Mouse (Mus musculus): ENCODE results near the gene Capn11. TPM values are rescaled to one million over a fixed set of nuclear protein-coding genes. Genes with fewer than 3 reads are reported as not detected.

Gene Capn11
- total and polyA plus RNA-seq, 2 experiments from 2014 or later, result 0.14 to 0.42 TPM

DNA sequence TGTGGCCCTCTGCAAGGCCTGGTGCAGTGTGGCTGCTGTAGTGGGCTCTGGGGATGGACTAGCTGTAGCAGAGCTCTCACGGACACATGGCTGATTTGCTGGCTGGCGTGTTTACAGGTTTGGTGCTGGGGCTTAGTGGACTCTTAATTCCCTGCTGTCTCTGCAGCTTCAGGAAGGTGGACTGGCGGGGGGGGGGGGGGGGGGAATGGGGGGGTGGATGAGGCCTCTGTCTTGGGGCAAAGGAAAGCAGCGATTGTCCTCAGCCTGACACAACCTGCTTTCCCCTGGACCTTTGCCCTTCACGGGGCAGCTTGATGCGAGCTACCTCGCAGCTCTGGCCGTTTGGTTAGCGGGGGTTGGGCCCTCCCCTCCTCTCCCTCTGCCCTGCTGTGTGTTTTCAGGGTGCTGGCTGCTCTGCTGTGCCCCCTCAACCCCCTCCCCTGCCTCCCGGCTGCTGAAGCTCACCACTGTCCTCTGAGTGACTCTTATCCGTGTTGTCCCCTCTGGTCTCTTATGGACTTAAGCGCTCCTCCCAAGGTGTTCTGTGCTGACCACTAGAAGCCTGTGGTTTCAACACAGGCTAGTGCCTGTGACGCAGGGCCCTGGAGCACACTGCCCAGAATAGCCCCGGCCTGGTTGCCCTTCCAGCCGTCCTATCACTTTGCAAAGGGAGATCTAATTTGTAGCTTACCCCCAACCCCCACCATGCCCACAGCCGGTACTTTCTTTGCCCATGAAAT, 41.5 kb upstream of the Capn11 start:
- H3K4me2 ChIP-seq (ENCODE audit: low read depth, low read length), result no peak overlapping the region
- H3K27me3 ChIP-seq (ENCODE audit: insufficient read depth, low read length), result no peaks in the 10 kb centered on the region
- H3K36me3 ChIP-seq (ENCODE audit: insufficient read depth, low read length), result no peaks in the 10 kb centered on the region
- WGBS, result 48% methylated on average over 9 of the region's 16 CpGs
- no peaks in the 10 kb centered on the region for H3K9me3 ChIP-seq (ENCODE audit: low read length)
- TF ChIP-seq CTCF (IDR thresholded peaks at IDR 0.05; ENCODE audit: low read depth), result no peak
- no peak for DNase-seq (ENCODE audit: low spot score)
- H3K4me1 ChIP-seq (ENCODE audit: insufficient read depth, low read length), result no peaks in the 10 kb centered on the region
- 0 out of 2 replicates have a peak, but pooled peaks have one; percentile 29 for ATAC-seq
- H3K27ac ChIP-seq, result no peak overlapping the region; the same call in 1 of the 2 replicates
- no peak overlapping the region for H3K9ac ChIP-seq (replicated peaks; ENCODE audit: low read length)
- no peak overlapping the region for H3K4me3 ChIP-seq (ENCODE audit: low read length)

GRCm38 (mm10) chr17:45699039-45699740, 40.1 kb upstream of the Capn11 start:
- DNase-seq (ENCODE audit: low spot score) (no peak), ATAC-seq (no peak)
- Histone ChIP-seq H3K4me1 (ENCODE audit: insufficient read depth, low read length) (no peaks in the 10 kb centered on the region), H3K4me3 (ENCODE audit: low read length) (no peak overlapping the region), H3K9ac (replicated peaks; ENCODE audit: low read length) (no peak overlapping the region), H3K36me3 (ENCODE audit: insufficient read depth, low read length) (no peaks in the 10 kb centered on the region), H3K27ac (no peak overlapping the region), H3K4me2 (ENCODE audit: low read depth, low read length) (no peak overlapping the region), H3K9me3 (ENCODE audit: low read length) (no peaks in the 10 kb centered on the region), H3K27me3 (ENCODE audit: insufficient read depth, low read length) (no peaks in the 10 kb centered on the region)
- no peak for TF ChIP-seq CTCF (IDR thresholded peaks at IDR 0.05; ENCODE audit: low read depth)
- 92% methylated on average over 3 of the region's 3 CpGs for WGBS

DNA sequence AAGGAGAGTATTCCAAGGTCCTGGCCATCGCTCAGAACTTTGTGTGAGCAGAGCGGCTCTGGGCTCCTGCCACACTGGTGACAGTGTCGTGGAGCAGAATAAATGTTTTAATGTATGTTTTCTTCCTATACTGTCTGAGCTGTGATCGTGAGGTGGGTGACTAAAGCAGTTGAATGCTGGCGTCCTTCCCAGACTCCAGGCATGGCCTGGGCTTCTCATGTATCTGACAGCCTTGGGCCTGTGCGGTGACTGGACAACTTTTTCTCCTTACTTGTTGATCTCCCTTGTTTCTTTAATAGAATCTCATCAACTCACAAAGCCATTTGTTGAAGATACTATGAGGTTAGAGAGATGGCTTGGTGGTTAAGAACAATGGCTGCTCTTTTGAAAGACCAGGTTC, 39.2 kb upstream of the Capn11 start:
- TF ChIP-seq CTCF (IDR thresholded peaks at IDR 0.05; ENCODE audit: low read depth), result no peak
- no peak for ATAC-seq
- WGBS, result 84% methylated on average over 6 of the region's 6 CpGs

GRCm38 (mm10) chr17:45696981-45697380, 37.9 kb upstream of the Capn11 start:
- no peak for TF ChIP-seq CTCF (IDR thresholded peaks at IDR 0.05; ENCODE audit: low read depth)
- no peak overlapping the region for H3K9ac ChIP-seq (replicated peaks; ENCODE audit: low read length)
- no peak overlapping the region for H3K27ac ChIP-seq
- H3K9me3 ChIP-seq (ENCODE audit: low read length), result no peaks in the 10 kb centered on the region
- H3K4me1 ChIP-seq (ENCODE audit: insufficient read depth, low read length), result no peaks in the 10 kb centered on the region
- no peak for ATAC-seq
- DNase-seq (ENCODE audit: low spot score), result no peak
- WGBS, result 87% methylated on average over 9 of the region's 9 CpGs
- no peak overlapping the region for H3K4me3 ChIP-seq (ENCODE audit: low read length)
- H3K36me3 ChIP-seq (ENCODE audit: insufficient read depth, low read length), result no peaks in the 10 kb centered on the region
- no peaks in the 10 kb centered on the region for H3K27me3 ChIP-seq (ENCODE audit: insufficient read depth, low read length)
- no peak overlapping the region for H3K4me2 ChIP-seq (ENCODE audit: low read depth, low read length)

More for the DNA sequence above, 39.2 kb upstream of the Capn11 start:
- DNase-seq (ENCODE audit: low spot score), result no peak
- no peak overlapping the region for H3K9ac ChIP-seq (replicated peaks; ENCODE audit: low read length)
- H3K4me1 ChIP-seq (ENCODE audit: insufficient read depth, low read length), result no peaks in the 10 kb centered on the region
- no peaks in the 10 kb centered on the region for H3K27me3 ChIP-seq (ENCODE audit: insufficient read depth, low read length)
- no peak overlapping the region for H3K27ac ChIP-seq
- H3K36me3 ChIP-seq (ENCODE audit: insufficient read depth, low read length), result no peaks in the 10 kb centered on the region
- H3K4me2 ChIP-seq (ENCODE audit: low read depth, low read length), result no peak overlapping the region
- no peaks in the 10 kb centered on the region for H3K9me3 ChIP-seq (ENCODE audit: low read length)
- no peak overlapping the region for H3K4me3 ChIP-seq (ENCODE audit: low read length)

GRCm38 (mm10) chr17:45695227-45696120, 36.3 kb upstream of the Capn11 start:
- H3K4me1 ChIP-seq (ENCODE audit: insufficient read depth, low read length), result no peaks in the 10 kb centered on the region
- H3K36me3 ChIP-seq (ENCODE audit: insufficient read depth, low read length), result no peaks in the 10 kb centered on the region
- no peak overlapping the region for H3K4me2 ChIP-seq (ENCODE audit: low read depth, low read length)
- no peak overlapping the region for H3K4me3 ChIP-seq (ENCODE audit: low read length)
- H3K27ac ChIP-seq, result no peak overlapping the region
- no peak for DNase-seq (ENCODE audit: low spot score)
- ATAC-seq, result no peak
- H3K27me3 ChIP-seq (ENCODE audit: insufficient read depth, low read length), result no peaks in the 10 kb centered on the region
- no peaks in the 10 kb centered on the region for H3K9me3 ChIP-seq (ENCODE audit: low read length)
- WGBS, result 77% methylated on average over 23 of the region's 23 CpGs
- no peak overlapping the region for H3K9ac ChIP-seq (replicated peaks; ENCODE audit: low read length)
- no peak for TF ChIP-seq CTCF (IDR thresholded peaks at IDR 0.05; ENCODE audit: low read depth)

DNA sequence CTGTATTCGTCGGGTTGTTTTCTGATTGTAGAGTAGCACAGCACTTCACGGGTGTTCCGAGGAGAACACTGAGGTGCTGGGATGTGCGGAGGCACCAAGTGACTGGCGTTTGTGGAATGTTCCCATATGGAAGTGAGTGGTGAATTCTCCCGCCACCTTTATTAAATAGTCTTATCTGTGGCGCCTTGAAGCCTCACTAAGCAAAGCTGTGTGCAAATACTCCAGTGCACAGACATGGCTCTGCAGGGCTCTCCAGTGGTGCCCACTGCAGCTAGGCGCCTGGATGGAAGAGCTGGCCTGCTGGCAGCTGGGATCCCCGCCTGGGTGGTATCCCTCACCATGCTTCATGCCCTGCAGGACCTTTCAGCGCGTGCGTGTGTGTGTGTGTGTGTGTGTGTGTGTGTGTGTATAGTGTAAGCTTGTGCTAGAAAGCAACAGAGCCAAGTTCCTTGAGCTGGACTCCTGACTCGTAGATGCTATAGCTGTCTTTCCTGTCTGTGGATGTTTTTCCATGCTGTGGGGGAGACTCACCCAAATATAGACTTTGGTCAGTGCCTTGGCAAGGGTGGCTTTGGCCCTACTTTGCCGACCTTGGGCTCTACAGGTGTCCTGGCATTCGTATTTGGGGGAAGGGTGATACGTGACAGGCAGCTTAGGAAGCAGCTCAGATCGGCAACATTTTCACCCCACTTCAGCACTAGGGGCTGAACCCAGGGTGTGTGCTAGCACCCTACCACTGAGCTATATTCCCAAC, 34.9 kb upstream of the Capn11 start:
- WGBS, result 74% methylated on average over 18 of the region's 18 CpGs

More for the DNA sequence above, 34.9 kb upstream of the Capn11 start:
- no peak overlapping the region for H3K4me3 ChIP-seq (ENCODE audit: low read length)
- no peak overlapping the region for H3K4me2 ChIP-seq (ENCODE audit: low read depth, low read length)
- ATAC-seq (no peak), DNase-seq (ENCODE audit: low spot score) (no peak)
- no peak overlapping the region for H3K27ac ChIP-seq
- no peaks in the 10 kb centered on the region for H3K27me3 ChIP-seq (ENCODE audit: insufficient read depth, low read length)
- H3K9ac ChIP-seq (replicated peaks; ENCODE audit: low read length), result no peak overlapping the region
- H3K9me3 ChIP-seq (ENCODE audit: low read length), result no peaks in the 10 kb centered on the region
- TF ChIP-seq CTCF (IDR thresholded peaks at IDR 0.05; ENCODE audit: low read depth), result no peak
- no peaks in the 10 kb centered on the region for H3K36me3 ChIP-seq (ENCODE audit: insufficient read depth, low read length)
- no peaks in the 10 kb centered on the region for H3K4me1 ChIP-seq (ENCODE audit: insufficient read depth, low read length)

All from hindbrain, postnatal 0 days (tissue).